Mouse (Mus musculus): Measurements from ENCODE around the gene Stab1. TPM values are rescaled to one million over a fixed set of nuclear protein-coding genes. Genes with fewer than 3 reads are reported as not detected.

Stab1 gene
- total and polyA plus RNA-seq, 2 experiments from 2014 or later = 11.7 to 25.5 TPM

DNA sequence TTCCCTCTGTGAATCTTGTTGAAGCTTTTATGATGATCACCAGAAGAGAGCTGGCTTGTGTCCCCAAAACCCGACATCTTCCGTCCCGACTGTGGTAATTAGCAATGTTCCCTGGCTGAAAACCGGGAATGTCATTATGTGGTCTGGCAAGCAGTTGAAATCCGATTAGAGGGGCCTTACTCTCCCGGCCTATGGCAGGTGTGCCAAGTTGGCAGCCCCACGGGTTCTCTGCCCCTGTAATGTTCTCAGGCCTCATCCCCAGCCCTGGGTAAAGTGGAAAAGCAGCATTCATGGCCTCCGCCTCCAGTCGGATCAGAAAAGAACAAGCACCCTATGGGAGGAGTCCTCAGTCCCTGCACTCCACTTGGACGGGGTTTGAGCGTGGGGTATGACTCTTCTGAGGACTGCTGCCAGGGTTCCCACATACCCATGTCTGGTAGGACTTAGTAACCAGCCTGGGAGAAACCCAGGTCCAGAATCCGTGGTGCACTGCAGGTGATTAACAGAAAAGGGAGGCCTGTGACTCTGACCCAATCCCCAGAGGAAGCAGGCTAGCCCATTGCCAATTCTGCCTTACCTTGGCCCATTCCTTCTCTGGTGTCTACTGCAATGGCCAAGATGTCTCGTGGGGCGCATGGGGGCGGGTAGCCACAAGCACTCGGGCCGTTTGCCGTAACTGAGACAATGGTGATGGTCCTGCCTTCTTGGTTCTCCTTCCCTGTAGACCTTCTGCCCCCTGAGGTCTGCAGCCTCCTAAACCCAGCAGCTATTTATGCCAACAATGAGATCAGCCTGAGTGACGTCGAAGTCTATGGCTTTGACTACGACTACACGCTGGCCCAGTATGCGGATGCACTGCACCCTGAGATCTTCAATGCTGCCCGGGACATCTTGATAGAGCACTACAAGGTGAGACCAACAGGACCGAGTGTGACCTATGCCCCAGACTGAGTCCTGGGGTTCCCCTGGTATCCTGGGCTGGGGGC, 34.1 kb downstream of the Stab1 start:
- 75% methylated on average over 25 of the region's 25 CpGs for WGBS
- Histone ChIP-seq H3K9me3 (ENCODE audit: low read length) (no peaks in the 10 kb centered on the region), H3K27ac (ENCODE audit: low read depth, low read length) (no peak overlapping the region), H3K27me3 (ENCODE audit: insufficient read depth, low read length) (no peaks in the 10 kb centered on the region), H3K4me2 (ENCODE audit: low read depth, low read length, poor library complexity, severe bottlenecking) (no peak overlapping the region), H3K36me3 (ENCODE audit: insufficient read depth, low read length) (peaks cover 14% of the 10 kb centered on the region), H3K4me3 (ENCODE audit: low read depth, low read length) (no peak overlapping the region), H3K4me1 (ENCODE audit: insufficient read depth, low read length) (0 out of 2 replicates have a peak, but pooled peaks cover 5% of the 10 kb centered on the region), H3K9ac (replicated peaks; ENCODE audit: low read length, poor library complexity, severe bottlenecking) (no peak overlapping the region)
- ATAC-seq (ENCODE audit: low FRiP score) = no peak
- no peak for TF ChIP-seq CTCF (IDR thresholded peaks at IDR 0.05)
- peak; percentile 81 for DNase-seq (ENCODE audit: low spot score)

GRCm38 (mm10) chr14:31133023-31133665, 35.3 kb downstream of the Stab1 start:
- no peak for ATAC-seq (ENCODE audit: low FRiP score)
- no peak overlapping the region for H3K4me3 ChIP-seq (ENCODE audit: low read depth, low read length)
- peaks cover 5% of the 10 kb centered on the region; the same call in 1 of the 2 replicates for H3K36me3 ChIP-seq (ENCODE audit: insufficient read depth, low read length)
- H3K4me1 ChIP-seq (ENCODE audit: insufficient read depth, low read length) = 0 out of 2 replicates have a peak, but pooled peaks cover 5% of the 10 kb centered on the region
- peak; percentile 22 for DNase-seq (ENCODE audit: low spot score)
- H3K9ac ChIP-seq (replicated peaks; ENCODE audit: low read length, poor library complexity, severe bottlenecking) = no peak overlapping the region
- WGBS = 74% methylated on average over 11 of the region's 11 CpGs
- H3K9me3 ChIP-seq (ENCODE audit: low read length) = no peaks in the 10 kb centered on the region
- no peak overlapping the region for H3K4me2 ChIP-seq (ENCODE audit: low read depth, low read length, poor library complexity, severe bottlenecking)
- TF ChIP-seq CTCF (IDR thresholded peaks at IDR 0.05) = no peak
- H3K27ac ChIP-seq (ENCODE audit: low read depth, low read length) = no peak overlapping the region
- no peaks in the 10 kb centered on the region for H3K27me3 ChIP-seq (ENCODE audit: insufficient read depth, low read length)

- 87% methylated on average over 7 of the region's 7 CpGs for WGBS
- no peaks in the 10 kb centered on the region for H3K27me3 ChIP-seq (ENCODE audit: insufficient read depth, low read length)
- 0 out of 2 replicates have a peak, but pooled peaks cover 5% of the 10 kb centered on the region for H3K4me1 ChIP-seq (ENCODE audit: insufficient read depth, low read length)
- ATAC-seq (ENCODE audit: low FRiP score) (no peak), DNase-seq (ENCODE audit: low spot score) (no peak)
- TF ChIP-seq CTCF (IDR thresholded peaks at IDR 0.05) = no peak
- no peak overlapping the region for H3K9ac ChIP-seq (replicated peaks; ENCODE audit: low read length, poor library complexity, severe bottlenecking)
- H3K36me3 ChIP-seq (ENCODE audit: insufficient read depth, low read length) = peaks cover 5% of the 10 kb centered on the region; the same call in 1 of the 2 replicates
- no peak overlapping the region for H3K4me3 ChIP-seq (ENCODE audit: low read depth, low read length)
- H3K4me2 ChIP-seq (ENCODE audit: low read depth, low read length, poor library complexity, severe bottlenecking) = peak overlapping the region; percentile 77
- H3K27ac ChIP-seq (ENCODE audit: low read depth, low read length) = no peak overlapping the region
- no peaks in the 10 kb centered on the region for H3K9me3 ChIP-seq (ENCODE audit: low read length)
Observed at GRCm38 (mm10) chr14:31132491-31132975, 35.9 kb downstream of the Stab1 start.

- H3K4me1 ChIP-seq (ENCODE audit: insufficient read depth, low read length) = peaks cover 8% of the 10 kb centered on the region; the same call in 1 of the 2 replicates
- peak overlapping the region; percentile 77 for H3K4me2 ChIP-seq (ENCODE audit: low read depth, low read length, poor library complexity, severe bottlenecking)
- H3K36me3 ChIP-seq (ENCODE audit: insufficient read depth, low read length) = peaks cover 3% of the 10 kb centered on the region; the same call in 1 of the 2 replicates
- H3K9ac ChIP-seq (replicated peaks; ENCODE audit: low read length, poor library complexity, severe bottlenecking) = peak overlapping the region; percentile 83
- no peak for ATAC-seq (ENCODE audit: low FRiP score)
- 10% methylated on average over 6 of the region's 6 CpGs for WGBS
- no peak for TF ChIP-seq CTCF (IDR thresholded peaks at IDR 0.05)
- H3K4me3 ChIP-seq (ENCODE audit: low read depth, low read length) = peak overlapping the region; percentile 70
- no peaks in the 10 kb centered on the region for H3K9me3 ChIP-seq (ENCODE audit: low read length)
- peak; percentile 26 for DNase-seq (ENCODE audit: low spot score)
- no peak overlapping the region for H3K27ac ChIP-seq (ENCODE audit: low read depth, low read length)
- no peaks in the 10 kb centered on the region for H3K27me3 ChIP-seq (ENCODE audit: insufficient read depth, low read length)
Observed at GRCm38 (mm10) chr14:31132031-31132430, 36.4 kb downstream of the Stab1 start.

DNA sequence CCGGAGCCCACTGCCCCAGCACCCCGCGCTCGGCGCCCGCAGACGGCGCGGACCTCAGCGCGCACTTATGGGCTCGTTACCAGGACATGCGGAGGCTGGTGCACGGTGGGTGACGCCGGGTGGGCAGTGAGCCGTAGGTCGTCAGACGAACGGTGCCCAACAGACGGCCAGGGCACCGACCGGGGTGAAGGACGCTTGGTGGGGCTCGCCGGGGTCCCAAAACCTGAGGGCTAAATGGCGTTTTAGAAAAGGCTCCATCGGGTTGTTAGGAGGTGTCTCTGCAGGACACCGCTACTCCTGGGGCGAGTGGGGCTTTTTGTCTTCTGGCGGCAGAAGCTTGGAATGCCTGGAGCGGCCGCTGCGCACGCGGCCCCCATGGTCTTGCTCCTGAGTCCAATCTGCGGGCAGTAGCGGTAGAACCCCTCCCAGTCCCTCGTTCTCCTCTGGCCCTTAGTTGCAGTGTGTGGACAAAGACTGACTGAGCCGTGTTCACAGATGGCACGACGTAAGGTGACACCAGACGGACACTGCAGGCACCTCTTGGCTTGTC, 37.1 kb downstream of the Stab1 start:
- no peak for TF ChIP-seq CTCF (IDR thresholded peaks at IDR 0.05)
- Histone ChIP-seq H3K27me3 (ENCODE audit: insufficient read depth, low read length) (no peaks in the 10 kb centered on the region), H3K4me3 (ENCODE audit: low read depth, low read length) (peak overlapping the region; percentile 70), H3K27ac (ENCODE audit: low read depth, low read length) (peak overlapping the region; percentile 79), H3K9ac (replicated peaks; ENCODE audit: low read length, poor library complexity, severe bottlenecking) (peak overlapping the region; percentile 83), H3K4me1 (ENCODE audit: insufficient read depth, low read length) (peaks cover 8% of the 10 kb centered on the region; the same call in 1 of the 2 replicates), H3K4me2 (ENCODE audit: low read depth, low read length, poor library complexity, severe bottlenecking) (peak overlapping the region; percentile 77), H3K36me3 (ENCODE audit: insufficient read depth, low read length) (no peaks in the 10 kb centered on the region; the same call in 1 of the 2 replicates), H3K9me3 (ENCODE audit: low read length) (no peaks in the 10 kb centered on the region)
- peak; percentile 54 for DNase-seq (ENCODE audit: low spot score)
- ATAC-seq (ENCODE audit: low FRiP score) = no peak
- under 1% methylated on average over 42 of the region's 43 CpGs for WGBS

All from midbrain, postnatal 0 days (tissue).